Mouse (Mus musculus): Measurements from ENCODE around the gene Gm4858.

DNA sequence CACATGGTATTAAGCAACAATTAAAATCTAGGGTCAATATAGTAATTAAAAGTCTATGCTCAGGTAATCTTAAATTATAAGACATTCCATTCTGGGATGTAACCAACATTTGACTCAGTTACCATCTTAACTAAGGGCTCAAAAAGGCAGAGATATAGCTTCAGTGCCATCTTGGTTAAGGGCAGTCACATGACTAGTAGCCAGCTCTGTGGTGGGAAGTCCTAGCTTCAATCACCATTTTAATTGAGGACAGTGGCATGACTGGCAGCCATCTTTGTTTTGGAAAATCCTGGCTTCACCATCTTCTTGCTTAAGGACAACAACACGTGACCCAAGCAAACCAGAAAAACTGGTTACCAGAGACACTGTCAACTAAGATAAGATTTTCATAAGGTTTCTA, 18.4 kb upstream of the Gm4858 start:
- no peak for TF ChIP-seq CTCF (IDR thresholded peaks at IDR 0.05; ENCODE audit: low read depth)
- no peak for TF ChIP-seq EP300 (optimal IDR thresholded peaks at IDR 0.05)

All from stomach, postnatal 0 days (tissue).